Mouse (Mus musculus) urinary bladder, postnatal 14 days (tissue): ENCODE data around the gene Fbxo36.
A peak's percentile ranks its signal among the peaks of the same experiment; 100 is the strongest.

ENCODE experiments used
- DNase-seq: peaks from one replicate; pipeline ENCODE4 v3.0.0; 2021; ENCODE audit warnings: low spot score

The Fbxo36 gene

GRCm38 (mm10) chr1:84859597-84859996 is 20.0 kb downstream of the Fbxo36 start:
- DNase-seq = no peak

- no peak for DNase-seq
Measured at GRCm38 (mm10) chr1:84860360-84861254, 21.0 kb downstream of the Fbxo36 start.

- no peak for DNase-seq
Measured at GRCm38 (mm10) chr1:84861255-84861630, 21.6 kb downstream of the Fbxo36 start.

GRCm38 (mm10) chr1:84864645-84865044 is 25.0 kb downstream of the Fbxo36 start:
- DNase-seq = no peak

GRCm38 (mm10) chr1:84866231-84866630 is 26.6 kb downstream of the Fbxo36 start:
- no peak for DNase-seq

GRCm38 (mm10) chr1:84866706-84867230 is 27.1 kb downstream of the Fbxo36 start:
- no peak for DNase-seq

GRCm38 (mm10) chr1:84868311-84868710 is 28.7 kb downstream of the Fbxo36 start:
- no peak for DNase-seq

GRCm38 (mm10) chr1:84868841-84869240 is 29.2 kb downstream of the Fbxo36 start:
- DNase-seq = no peak

GRCm38 (mm10) chr1:84869498-84869897 is 29.9 kb downstream of the Fbxo36 start:
- DNase-seq = peak; percentile 32

- DNase-seq = no peak
Measured at GRCm38 (mm10) chr1:84871131-84871530, 31.5 kb downstream of the Fbxo36 start.

- no peak for DNase-seq
Measured at GRCm38 (mm10) chr1:84872105-84872504, 32.5 kb downstream of the Fbxo36 start.

GRCm38 (mm10) chr1:84872939-84873338 is 33.3 kb downstream of the Fbxo36 start:
- no peak for DNase-seq

- no peak for DNase-seq
Measured at GRCm38 (mm10) chr1:84877590-84877989, 37.9 kb downstream of the Fbxo36 start.

GRCm38 (mm10) chr1:84879571-84880120 is 40.0 kb downstream of the Fbxo36 start:
- no peak for DNase-seq

GRCm38 (mm10) chr1:84881248-84882065 is 41.8 kb downstream of the Fbxo36 start:
- peak; percentile 37 for DNase-seq

- DNase-seq = no peak
Measured at GRCm38 (mm10) chr1:84882066-84882532, 42.5 kb downstream of the Fbxo36 start.

GRCm38 (mm10) chr1:84882937-84883336 is 43.3 kb downstream of the Fbxo36 start:
- no peak for DNase-seq

- DNase-seq = no peak
Measured at GRCm38 (mm10) chr1:84883889-84884288, 44.2 kb downstream of the Fbxo36 start.

- DNase-seq = no peak
Measured at GRCm38 (mm10) chr1:84885174-84885573, 45.5 kb downstream of the Fbxo36 start.

- DNase-seq = no peak
Measured at GRCm38 (mm10) chr1:84885921-84886320, 46.3 kb downstream of the Fbxo36 start.

GRCm38 (mm10) chr1:84889330-84890004 is 49.8 kb downstream of the Fbxo36 start:
- DNase-seq = no peak

- DNase-seq = no peak
Measured at GRCm38 (mm10) chr1:84890005-84890393, 50.4 kb downstream of the Fbxo36 start.
